Mouse (Mus musculus) thymus, adult 2 months (tissue): Measurements from ENCODE around the gene Gpx6. TPM values are rescaled to one million over a fixed set of nuclear protein-coding genes. Genes with fewer than 3 reads are reported as not detected.

ENCODE experiments used
- DNase-seq: peaks from one replicate; pipeline ENCODE4 v3.0.0; 2021
- H3K27ac ChIP-seq: fragments of 200-500 bp; 2 replicates; pipeline ENCODE4 v1.5.1; 2012; ENCODE audit warnings: low read length, control low read depth; ENCODE audit not compliant: control insufficient read depth, insufficient read depth
- H3K27me3 ChIP-seq: fragments of 200-500 bp; 2 replicates; pipeline ENCODE4 v1.6.1; 2012; ENCODE audit warnings: mild to moderate bottlenecking, low read length, moderate library complexity, mixed read lengths; ENCODE audit not compliant: control insufficient read depth, insufficient read depth
- H3K36me3 ChIP-seq: fragments of 200-500 bp; 2 replicates; pipeline ENCODE4 v1.6.1; 2012; ENCODE audit warnings: mild to moderate bottlenecking, low read length, moderate library complexity; ENCODE audit not compliant: control insufficient read depth, insufficient read depth
- H3K4me1 ChIP-seq: fragments of 200-500 bp; replicated peaks from 2 replicates; pipeline ENCODE4 v1.6.1; 2012; ENCODE audit warnings: low read length; ENCODE audit not compliant: control insufficient read depth, insufficient read depth
- H3K4me3 ChIP-seq: fragments of 200-500 bp; 2 replicates; pipeline ENCODE4 v1.5.1; 2012; ENCODE audit warnings: mild to moderate bottlenecking, low read length, control low read depth, moderate library complexity; ENCODE audit not compliant: control insufficient read depth, insufficient read depth
- CTCF ChIP-seq: fragments of 200-500 bp; IDR thresholded peaks from 2 replicates; pipeline ENCODE4 v1.5.1; 2012; ENCODE audit warnings: mild to moderate bottlenecking, control low read depth, low read length, moderate library complexity, borderline replicate concordance; ENCODE audit not compliant: control insufficient read depth, poor library complexity, insufficient read depth; ENCODE audit errors: extremely low read depth
- POLR2A ChIP-seq: fragments of 200-500 bp; IDR thresholded peaks from 2 replicates; pipeline ENCODE4 v1.6.1; 2012; ENCODE audit warnings: mild to moderate bottlenecking, low read length, control low read depth, moderate library complexity; ENCODE audit not compliant: control insufficient read depth, poor library complexity, insufficient read depth; ENCODE audit errors: extremely low read depth
- WGBS: fragments of 180-500 bp; shearing (Covaris S2); methylation state at CpG from one replicate; pipeline ENCODE4 v1.1.7; 2018; 5-methylcytosine and 5-hydroxymethylcytosine counted together
- polyA plus RNA-seq: library from polyadenylated mRNA; depleted of rRNA; stranded (reverse); fragments of >200 nt; gene quantifications from 2 replicates; pipeline ENCODE4 v1.2.3, GENCODE M21; 2012; rRNA removed

Gpx6 gene
- polyA plus RNA-seq, 1 experiment = 0.38 TPM

DNA sequence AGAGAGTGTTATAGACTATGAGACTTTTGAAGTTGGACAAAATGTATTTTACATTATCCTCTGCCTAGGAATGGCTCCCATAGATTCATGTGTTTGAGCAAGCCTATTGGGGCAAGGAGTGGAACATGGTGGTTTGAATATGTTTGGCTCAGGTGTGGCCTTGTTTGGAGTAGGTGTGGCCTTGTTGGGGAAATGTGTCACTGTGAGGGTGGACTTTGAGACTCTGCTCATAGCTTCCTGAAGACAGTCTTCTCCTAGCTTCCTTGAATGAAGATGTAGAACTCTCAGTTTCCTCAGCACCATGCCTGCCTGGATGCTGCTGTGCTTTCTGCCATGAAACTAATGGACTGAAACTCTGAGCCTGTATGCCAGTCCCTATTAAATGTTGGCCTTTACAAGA, 38.7 kb downstream of the Gpx6 start:
- H3K4me3 ChIP-seq = no peak overlapping the region
- H3K27ac ChIP-seq = no peak overlapping the region
- TF ChIP-seq CTCF (no peak), POLR2A (no peak)
- H3K36me3 ChIP-seq = no peaks in the 10 kb centered on the region
- H3K4me1 ChIP-seq = no peaks in the 10 kb centered on the region
- H3K27me3 ChIP-seq = no peaks in the 10 kb centered on the region
- no peak for DNase-seq

GRCm38 (mm10) chr13:21362621-21363248, 50.8 kb downstream of the Gpx6 start, which contains the start of gene Zscan12:
Zscan12 (plus strand) TSS chr13:21362820.
- WGBS = under 1% methylated on average over 29 of the region's 29 CpGs

DNA sequence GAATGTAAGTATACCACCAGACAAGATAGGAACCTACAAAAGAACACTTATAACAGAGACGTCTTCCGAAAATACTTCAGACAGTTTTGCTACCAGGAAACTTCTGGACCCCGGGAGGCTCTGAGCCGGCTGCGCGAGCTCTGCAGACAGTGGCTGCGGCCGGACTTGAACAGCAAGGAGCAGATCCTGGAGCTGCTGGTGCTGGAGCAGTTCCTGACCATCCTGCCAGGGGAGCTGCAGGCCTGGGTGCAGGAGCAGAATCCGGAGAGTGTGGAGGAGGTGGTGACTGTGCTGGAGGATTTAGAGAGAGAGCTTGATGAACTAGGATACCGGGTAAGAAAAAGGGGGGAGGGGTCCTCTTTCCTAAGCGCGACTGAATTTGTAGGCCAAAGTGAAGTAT, 51.8 kb downstream of the Gpx6 start:
- DNase-seq = no peak
- Histone ChIP-seq H3K36me3 (peaks cover under 1% of the 10 kb centered on the region; the same call in 1 of the 2 replicates), H3K4me3 (no peak overlapping the region), H3K4me1 (peaks cover 8% of the 10 kb centered on the region), H3K27ac (no peak overlapping the region), H3K27me3 (no peaks in the 10 kb centered on the region)
- TF ChIP-seq CTCF = no peak
- TF ChIP-seq POLR2A = no peak
- WGBS = 92% methylated on average over 12 of the region's 12 CpGs

More at GRCm38 (mm10) chr13:21362621-21363248, 50.8 kb downstream of the Gpx6 start, which contains the start of gene Zscan12:
- no peak within 1 kb of the TSS for H3K27ac ChIP-seq
- H3K4me1 ChIP-seq = peaks cover 8% of the 10 kb centered on the region
- H3K36me3 ChIP-seq = no peaks in the 10 kb centered on the region
- DNase-seq = peak; percentile 84
- peak within 1 kb of the TSS; percentile 63 for H3K4me3 ChIP-seq
- H3K27me3 ChIP-seq = no peaks in the 10 kb centered on the region
- peak; percentile 66 for TF ChIP-seq POLR2A
- no peak for TF ChIP-seq CTCF

- peak; percentile 12 for DNase-seq
- H3K4me1 ChIP-seq = peaks cover 8% of the 10 kb centered on the region
- peak overlapping the region; percentile 42; the same call in 1 of the 2 replicates for H3K27ac ChIP-seq
- peaks cover 9% of the 10 kb centered on the region; the same call in 1 of the 2 replicates for H3K36me3 ChIP-seq
- no peak overlapping the region for H3K4me3 ChIP-seq
- TF ChIP-seq POLR2A = no peak
- no peak for TF ChIP-seq CTCF
- 54% methylated on average over 6 of the region's 6 CpGs for WGBS
- no peaks in the 10 kb centered on the region for H3K27me3 ChIP-seq
These were observed 54.7 kb downstream of the Gpx6 start for GRCm38 (mm10) chr13:21366635-21367034.

Other genes with a start within 250 kb of the Gpx6 start
- gene Olfr1370, start 237.2 kb upstream of the Gpx6 start, polyA plus RNA-seq = 0.11 TPM in 1 of 2 replicates, not detected in the other
- gene Olfr1369-ps1, start 200.6 kb upstream of the Gpx6 start, polyA plus RNA-seq = not detected in 2 replicates
- gene Olfr263, start 182.5 kb upstream of the Gpx6 start, polyA plus RNA-seq = not detected in 2 replicates
- gene Olfr1368, start 166.3 kb upstream of the Gpx6 start, polyA plus RNA-seq = not detected in 2 replicates
- gene Trim27, start 132.7 kb upstream of the Gpx6 start, polyA plus RNA-seq = 131 and 200 TPM in 2 replicates
- gene Gpx5, start 19.4 kb upstream of the Gpx6 start, polyA plus RNA-seq = not detected in 2 replicates
- not detected in 2 replicates for gene Olfr1367, start 34.8 kb downstream of the Gpx6 start, polyA plus RNA-seq
- gene Zscan12, start 50.7 kb downstream of the Gpx6 start, polyA plus RNA-seq = 1.5 and 1.6 TPM in 2 replicates
- 24.8 and 30.4 TPM in 2 replicates for gene Zkscan3, start 90.6 kb downstream of the Gpx6 start, polyA plus RNA-seq
- gene Pgbd1, start 128.9 kb downstream of the Gpx6 start, polyA plus RNA-seq = 0.36 and 0.55 TPM in 2 replicates
- gene Zscan26, start 141.6 kb downstream of the Gpx6 start, polyA plus RNA-seq = 8.2 and 11.3 TPM in 2 replicates
- 0.11 and 0.12 TPM in 2 replicates for gene Nkapl, start 156.4 kb downstream of the Gpx6 start, polyA plus RNA-seq
- 0.18 and 0.26 TPM in 2 replicates for gene Zkscan4, start 166.8 kb downstream of the Gpx6 start, polyA plus RNA-seq
- gene Gm10065, start 167.3 kb downstream of the Gpx6 start, polyA plus RNA-seq = not detected in 2 replicates
- gene AK157302, start 183.1 kb downstream of the Gpx6 start, polyA plus RNA-seq = 0.07 and 0.09 TPM in 2 replicates
- 5.6 and 9.5 TPM in 2 replicates for gene Gm11273, start 189.3 kb downstream of the Gpx6 start, polyA plus RNA-seq
- 4.9 and 5.3 TPM in 2 replicates for gene Zkscan8, start 219.0 kb downstream of the Gpx6 start, polyA plus RNA-seq
- not detected in 2 replicates for gene Olfr1366, start 230.7 kb downstream of the Gpx6 start, polyA plus RNA-seq
- not detected in 2 replicates for gene Olfr1535, start 247.8 kb downstream of the Gpx6 start, polyA plus RNA-seq